Mouse (Mus musculus) G1E (cell line): ENCODE data around the gene Dhx32.

Source experiments
- CTCF ChIP-seq: IDR thresholded peaks from 2 replicates; pipeline ENCODE4 v1.5.1; 2012; ENCODE audit warnings: low read depth, low read length, inconsistent platforms, mixed read lengths
- TAL1 ChIP-seq: conservative IDR thresholded peaks from 2 replicates; pipeline ENCODE4 v1.6.1; 2012; ENCODE audit warnings: low read depth, low read length, inconsistent platforms, mixed read lengths

DNA sequence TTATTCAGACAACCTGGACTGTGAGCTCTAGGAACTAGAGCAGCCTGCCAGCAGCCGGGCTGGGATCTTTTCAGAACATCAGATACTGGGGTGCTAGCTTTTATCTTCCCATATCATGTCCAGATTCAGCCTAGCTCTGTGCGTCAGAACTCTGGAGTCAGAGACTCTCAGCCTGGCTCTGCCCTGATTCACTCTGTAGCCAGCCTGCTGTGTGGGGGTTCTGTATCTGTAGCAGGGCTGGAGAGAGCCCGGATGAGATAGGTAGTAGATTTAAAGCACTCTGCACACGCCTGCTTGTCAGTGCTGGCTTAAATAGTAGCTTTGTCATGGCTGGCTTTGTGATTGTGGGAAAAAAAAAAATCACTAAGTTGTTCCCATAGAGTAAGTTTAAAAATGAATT, 46.0 kb upstream of the Dhx32 start:
- TF ChIP-seq CTCF (no peak), TAL1 (no peak)
